Mouse (Mus musculus) heart, postnatal 36 days (tissue): Measurements from ENCODE around the gene Chrm4. TPM values are rescaled to one million over a fixed set of nuclear protein-coding genes. Genes with fewer than 3 reads are reported as not detected.

Experiments used
- DNase-seq, 2 experiments: peaks; one replicate each; pipeline ENCODE4 v3.0.0; 2021 to 2022
- intact Hi-C: fragments of 180-260 bp; cut with DNase I; formaldehyde crosslinking; loops from one replicate; pipeline ENCODE4 v1.15.1; 2025
- total RNA-seq, 2 experiments: library from RNA; stranded (reverse); gene quantifications; 2 replicates each; pipeline ENCODE4 v1.2.3; 2021

The Chrm4 gene
- total RNA-seq: not detected

- DNase-seq: no peak
- intact Hi-C loops: loop anchor here (10.0 kb wide), 1 partner anchor 322 kb away; no protein-coding TSS in a partner anchor
Observed at GRCm38 (mm10) chr2:91926949-91927348, at the start of gene Chrm4. Chrm4 (plus strand) TSS chr2:91927249.

DNA sequence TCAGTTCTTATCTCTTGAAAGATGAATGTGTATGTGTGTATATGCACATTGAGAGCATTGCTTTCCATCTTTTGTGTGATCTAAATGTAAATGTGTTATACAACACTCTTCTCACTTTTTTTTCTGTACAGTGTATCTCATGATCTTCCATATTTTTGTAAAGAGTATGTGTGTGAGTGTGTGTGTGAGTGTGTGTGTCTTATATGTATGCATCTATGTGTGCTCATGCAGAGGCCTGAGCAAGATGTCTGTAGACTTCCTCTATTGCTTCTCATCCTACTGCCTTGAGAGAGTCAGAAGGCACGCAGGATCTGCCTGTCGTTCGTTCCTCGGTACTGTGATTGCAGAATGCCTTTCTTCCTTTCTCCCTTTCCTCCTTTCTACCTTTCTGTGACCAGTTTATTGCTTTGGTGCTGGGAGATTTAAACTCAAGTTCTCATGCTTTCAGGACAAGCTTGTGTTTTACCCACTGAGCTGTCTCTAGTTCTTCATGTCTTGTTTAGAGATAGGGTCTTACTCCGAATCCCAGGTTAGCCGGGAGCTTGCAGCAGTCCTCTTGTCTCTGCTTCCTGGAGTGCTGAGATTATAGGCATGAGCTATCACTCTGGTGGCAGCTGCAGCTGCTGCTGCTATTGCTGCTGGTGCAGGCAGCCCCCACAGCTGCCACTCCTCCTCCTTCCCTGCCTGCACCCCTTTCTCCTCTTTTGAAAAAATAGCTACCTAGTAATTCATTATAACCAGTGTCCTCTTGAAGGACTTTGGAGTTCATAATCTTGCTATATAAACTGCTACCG, 48.5 kb upstream of the Chrm4 start:
- no peak for DNase-seq
- intact Hi-C loops: no loop called here

GRCm38 (mm10) chr2:91883961-91884360, 43.1 kb upstream of the Chrm4 start:
- no peak for DNase-seq
- intact Hi-C loops: no loop called here

DNA sequence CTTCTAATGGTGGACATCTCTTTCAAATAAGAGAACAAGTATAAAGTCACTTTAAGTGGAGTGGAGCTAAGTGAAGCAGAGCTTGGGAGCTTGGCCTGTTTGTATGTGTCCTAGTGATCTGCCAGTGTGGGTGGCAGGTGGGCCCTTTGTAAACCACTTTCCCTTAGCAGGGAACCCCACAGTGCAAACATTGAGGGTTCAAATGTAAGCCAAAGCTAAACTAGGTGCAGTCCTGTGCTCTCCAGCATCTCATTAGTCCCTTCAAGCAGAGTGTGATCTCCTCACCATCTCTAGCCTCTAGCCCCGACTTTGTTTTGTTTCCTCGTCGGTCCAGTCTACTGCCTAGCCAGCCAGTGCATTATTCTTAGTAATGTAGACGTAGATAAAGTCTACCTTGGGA, 42.4 kb upstream of the Chrm4 start:
- intact Hi-C loops: no loop called here
- DNase-seq: no peak

DNA sequence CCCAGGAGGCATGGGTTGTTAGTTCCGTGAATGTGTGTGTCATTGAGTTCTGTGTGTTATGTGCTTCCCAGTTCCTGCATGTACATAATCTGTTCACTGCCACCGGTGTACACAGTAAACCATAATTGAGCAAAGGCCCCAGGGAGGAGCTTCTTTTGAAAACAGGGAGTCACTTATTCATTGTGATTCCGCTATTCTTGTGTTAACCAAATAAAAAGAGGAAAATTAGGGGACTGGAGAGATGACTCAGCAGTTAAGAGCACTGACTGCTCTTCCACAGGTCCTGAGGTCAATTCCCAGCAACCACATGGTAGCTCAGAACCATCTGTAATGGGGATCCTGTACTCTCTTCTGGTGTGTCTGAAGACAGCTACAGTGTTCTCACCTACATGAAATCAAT, 32.3 kb upstream of the Chrm4 start:
- intact Hi-C loops: no loop called here
- DNase-seq: no peak

- intact Hi-C loops: no loop called here
- DNase-seq: no peak
Observed at GRCm38 (mm10) chr2:91895401-91895800, 31.6 kb upstream of the Chrm4 start.

DNA sequence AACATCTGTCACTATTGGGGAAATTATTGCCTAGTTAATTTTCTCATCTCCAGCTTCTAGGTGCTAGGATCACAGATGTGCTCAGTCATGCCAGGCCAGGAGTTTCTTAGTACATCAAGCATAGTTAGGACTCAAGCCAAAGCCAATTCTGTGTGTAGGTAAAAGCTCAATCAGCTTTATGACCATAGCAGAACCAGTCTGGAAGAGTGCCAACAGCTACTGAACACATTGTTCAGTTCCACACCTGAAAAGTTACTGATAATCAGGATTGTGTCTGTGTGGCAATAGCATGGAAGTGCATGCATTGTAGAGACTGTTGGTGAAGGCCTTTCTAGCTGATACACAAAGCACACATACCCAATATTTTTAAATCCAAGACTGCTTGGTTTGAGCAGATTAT, 29.1 kb upstream of the Chrm4 start:
- intact Hi-C loops: no loop called here
- DNase-seq: no peak

DNA sequence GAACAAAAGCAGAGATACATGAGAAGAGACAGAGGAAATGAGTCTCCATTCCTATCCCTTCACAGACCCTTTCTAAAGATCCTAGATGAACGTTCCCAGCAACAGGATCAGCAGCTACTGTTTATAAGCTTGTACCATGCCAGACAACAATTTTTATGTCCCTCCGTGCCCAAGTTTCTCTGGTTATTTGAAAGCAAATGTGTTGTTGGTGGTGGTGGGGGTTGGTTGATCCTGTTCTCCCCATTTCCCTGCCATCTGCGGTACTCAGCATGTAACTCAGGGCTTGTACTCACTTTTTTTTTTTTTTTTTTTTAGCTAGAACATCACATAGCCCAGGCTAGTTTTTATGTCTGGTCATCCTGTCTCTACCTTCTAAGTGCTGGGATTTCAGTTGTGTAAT, 27.9 kb upstream of the Chrm4 start:
- intact Hi-C loops: no loop called here
- no peak for DNase-seq

DNA sequence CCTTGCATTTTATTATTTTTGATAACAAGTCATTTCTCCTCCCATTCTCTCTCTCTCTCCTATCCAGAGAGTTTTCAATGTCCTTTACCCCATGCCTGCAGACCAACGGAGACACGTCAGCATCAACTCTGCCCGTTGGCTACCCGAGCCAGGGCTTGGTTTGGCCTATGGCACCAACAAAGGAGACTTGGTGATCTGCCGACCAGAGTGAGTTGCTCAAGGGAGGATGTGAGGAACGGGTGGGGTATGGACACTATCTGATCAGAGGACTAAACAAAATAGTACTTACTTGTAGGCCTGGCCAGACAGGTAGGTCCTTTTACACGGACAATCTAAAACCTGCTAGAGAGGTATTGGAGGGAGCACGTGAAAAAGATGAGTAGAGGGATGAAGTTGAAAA, 26.6 kb upstream of the Chrm4 start:
- intact Hi-C loops: no loop called here
- DNase-seq: no peak

DNA sequence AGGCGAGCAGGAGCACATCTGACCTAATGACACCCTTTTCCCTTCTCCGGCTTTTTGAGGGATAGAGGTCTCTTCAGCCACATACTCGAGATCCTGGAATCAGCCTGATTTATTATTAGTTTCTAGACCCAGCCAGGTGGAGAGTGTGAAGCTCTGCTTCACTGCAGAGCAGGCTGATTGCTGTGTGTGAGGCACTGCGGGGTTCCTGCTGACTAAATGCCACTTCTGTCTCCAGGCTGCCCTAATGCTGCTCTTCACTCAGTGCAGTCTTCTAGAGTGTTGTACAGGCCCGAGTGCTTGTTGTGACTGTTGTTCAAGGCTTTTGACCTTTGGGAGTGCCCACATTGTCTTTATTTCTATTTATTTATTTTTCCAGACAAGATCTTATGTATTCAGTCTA, 24.7 kb upstream of the Chrm4 start:
- intact Hi-C loops: no loop called here
- no peak for DNase-seq

GRCm38 (mm10) chr2:91903171-91903925, 23.7 kb upstream of the Chrm4 start:
- intact Hi-C loops: no loop called here
- DNase-seq: no peak

DNA sequence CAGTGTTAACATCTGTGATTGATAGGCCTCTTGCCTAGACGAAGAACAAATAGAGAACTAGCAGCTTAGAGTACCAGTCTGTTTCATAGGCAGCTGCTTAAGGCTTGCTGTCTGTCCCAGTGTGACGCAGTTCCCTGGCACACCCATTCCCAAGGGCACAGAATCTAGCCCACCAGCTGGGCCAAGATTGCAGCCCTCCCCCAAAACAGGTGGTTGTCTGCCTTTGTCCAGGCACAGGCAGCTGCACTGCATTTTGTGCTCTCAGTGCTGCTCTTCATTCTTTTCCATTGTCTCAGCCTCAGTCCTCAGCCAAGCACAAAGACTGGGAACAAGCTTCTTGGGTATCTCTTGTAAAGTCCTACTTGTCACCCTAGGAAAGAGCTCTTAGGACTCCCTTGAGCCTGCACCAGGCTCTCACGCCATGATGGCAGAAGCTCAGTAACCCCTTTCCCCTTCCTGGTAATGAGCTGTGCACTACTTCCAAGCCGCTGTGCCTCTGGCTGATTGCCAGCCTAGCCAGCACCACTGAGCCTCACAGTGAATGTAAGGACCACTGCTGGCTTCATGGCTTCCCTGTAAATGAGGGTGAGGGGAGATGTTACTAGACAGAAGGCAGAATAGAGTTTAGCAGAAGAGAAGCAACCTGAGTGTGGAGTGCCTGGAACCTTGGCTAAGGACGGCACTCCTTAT, 22.3 kb upstream of the Chrm4 start:
- intact Hi-C loops: no loop called here
- DNase-seq: no peak

GRCm38 (mm10) chr2:91906141-91906540, 20.9 kb upstream of the Chrm4 start:
- DNase-seq: no peak
- intact Hi-C loops: no loop called here

DNA sequence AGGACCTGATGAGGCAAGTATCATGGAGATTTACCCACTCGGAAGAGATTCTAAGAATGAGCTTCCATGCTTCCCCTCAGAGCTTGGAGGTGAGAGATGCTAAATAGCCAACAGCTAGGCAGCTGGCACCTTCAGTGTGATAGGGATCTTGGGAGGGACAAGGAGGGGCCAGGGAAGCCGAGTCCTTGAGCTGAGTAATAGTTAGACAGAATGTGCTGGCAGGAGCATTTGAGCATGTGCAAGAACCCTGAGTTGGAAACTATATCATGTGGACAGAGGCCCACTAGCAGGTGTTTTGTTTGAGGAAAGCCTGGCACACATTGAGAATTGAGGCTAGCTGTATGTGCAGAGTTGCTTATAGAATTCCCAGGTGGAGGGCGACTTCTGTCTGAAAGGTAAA, 14.4 kb upstream of the Chrm4 start:
- no peak for DNase-seq
- intact Hi-C loops: no loop called here

DNA sequence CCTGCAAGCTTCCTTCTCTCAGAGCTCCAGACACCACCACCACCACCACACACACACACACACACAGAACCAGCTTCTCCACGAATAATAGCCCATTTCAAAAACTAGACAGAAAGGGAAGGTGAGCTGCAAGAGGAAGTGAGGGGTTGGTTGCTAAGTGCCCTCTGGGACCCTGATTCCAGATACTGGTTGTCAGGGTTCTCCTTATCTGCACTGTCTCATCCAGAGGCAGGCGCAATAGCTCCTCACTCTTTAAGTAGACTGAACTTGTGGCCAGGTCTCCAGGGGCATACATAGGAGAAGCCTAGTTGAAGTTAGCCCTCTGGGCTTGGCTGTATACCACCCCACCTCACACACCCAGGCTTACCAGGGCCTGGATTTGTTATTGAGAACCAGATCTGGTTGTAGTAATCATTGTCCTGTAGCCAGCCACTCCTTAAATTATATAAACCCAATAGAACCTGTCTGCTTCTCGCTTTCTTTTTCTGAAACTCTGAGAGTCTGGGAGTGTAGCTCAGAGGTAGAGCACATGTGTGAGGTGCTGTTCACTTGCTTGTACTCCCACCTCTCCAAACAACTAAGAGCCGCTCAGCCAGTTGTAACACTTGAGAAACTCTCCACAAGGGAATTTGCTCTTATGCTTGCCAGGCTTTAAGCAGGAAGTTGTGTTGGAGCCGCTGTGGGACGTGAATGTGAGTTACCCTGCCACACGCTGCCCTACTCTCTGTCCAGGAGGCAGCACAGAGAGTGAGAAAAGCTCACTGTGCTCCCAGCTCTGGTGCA, 13.5 kb upstream of the Chrm4 start:
- no peak for DNase-seq
- intact Hi-C loops: no loop called here

DNA sequence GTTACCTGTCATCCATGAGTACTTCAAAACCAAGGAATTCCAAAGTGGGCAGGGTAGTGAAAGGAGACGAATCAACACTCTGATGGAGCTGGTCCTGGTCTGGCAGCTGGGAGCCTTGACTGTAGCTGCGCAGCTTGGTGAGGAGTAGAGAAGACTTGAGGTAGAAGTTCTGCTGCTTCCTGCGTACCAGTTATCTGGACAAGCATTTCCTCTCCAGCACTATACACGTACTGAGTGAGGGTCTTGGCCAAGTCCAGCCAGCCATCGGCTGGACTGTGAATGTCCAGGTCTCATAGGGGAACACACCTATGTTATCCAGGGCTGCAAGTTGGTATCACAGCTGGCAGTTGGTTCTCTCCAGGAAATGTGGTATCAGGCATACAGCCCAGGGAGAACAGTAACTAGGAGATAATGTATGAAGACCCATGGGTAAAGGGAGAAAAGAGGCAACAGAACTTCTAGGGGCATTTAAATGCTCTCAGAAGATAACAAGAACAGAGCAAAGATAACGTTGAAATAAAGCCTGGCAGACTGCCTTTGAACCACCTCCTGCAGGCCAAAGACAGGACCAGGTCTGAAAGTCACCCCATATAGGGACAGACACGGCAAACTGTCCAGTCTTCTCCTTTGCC, 10.6 kb upstream of the Chrm4 start:
- DNase-seq: no peak
- intact Hi-C loops: no loop called here

GRCm38 (mm10) chr2:91917096-91917495, 10.0 kb upstream of the Chrm4 start:
- DNase-seq: no peak
- intact Hi-C loops: no loop called here

- intact Hi-C loops: loop anchor here (10.0 kb wide), 1 partner anchor 315 kb away; no protein-coding TSS in a partner anchor
- DNase-seq: no peak
Observed at GRCm38 (mm10) chr2:91920130-91920529, 6.9 kb upstream of the Chrm4 start.

- peak; percentile 77 to 83 for DNase-seq
- intact Hi-C loops: loop anchor here (10.0 kb wide), 1 partner anchor 316 kb away; no protein-coding TSS in a partner anchor
Observed at GRCm38 (mm10) chr2:91921181-91921789, 5.8 kb upstream of the Chrm4 start.
